Mouse (Mus musculus): ENCODE results near the gene Vmn1r228.

The Vmn1r228 gene

DNA sequence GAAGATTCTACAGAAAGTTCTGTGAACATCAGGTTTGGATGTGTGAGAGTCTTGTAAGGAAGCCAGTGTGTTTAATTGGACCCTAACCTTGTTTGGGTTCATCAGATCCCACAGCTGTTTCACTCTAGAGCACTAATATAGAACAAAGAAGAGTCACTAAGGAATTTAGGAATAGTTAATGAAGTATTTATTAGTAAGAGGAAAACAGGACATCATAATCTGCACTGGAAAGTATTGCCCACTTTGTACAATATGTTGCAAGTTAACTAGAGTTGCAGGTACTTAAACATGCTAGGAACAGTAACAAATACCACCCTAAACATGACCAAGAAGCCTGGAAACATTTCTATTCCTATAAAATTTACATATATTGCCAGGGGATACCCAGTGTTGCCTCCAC, at the start of gene Vmn1r228:
Gene Vmn1r228, minus strand, starts transcription at position 101 of the 400 bp plus-strand sequence.
- no peak for DNase-seq

DNA sequence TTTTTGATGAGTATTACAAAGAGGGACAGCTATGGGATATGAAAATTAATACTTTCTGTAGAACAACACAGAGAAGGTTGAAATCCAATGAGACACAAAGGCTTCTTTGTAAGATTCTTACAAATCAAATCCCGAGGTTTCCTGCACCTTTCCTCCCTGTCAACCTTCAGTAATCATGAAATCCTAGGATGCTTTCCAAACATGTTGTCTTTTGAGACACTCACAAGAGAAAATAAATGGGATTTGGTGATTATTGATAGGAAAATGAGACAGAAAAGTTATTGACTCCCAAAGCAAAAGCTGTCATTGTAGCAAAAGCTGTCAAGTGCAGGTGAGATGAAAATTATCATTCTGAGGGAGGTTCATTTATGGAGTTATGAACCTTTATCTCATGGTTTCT, 25.3 kb upstream of the Vmn1r228 start, which contains the start of gene Vmn1r229:
Gene Vmn1r229, plus strand, starts transcription at position 301 of the 400 bp plus-strand sequence.
- no peak for DNase-seq

DNA sequence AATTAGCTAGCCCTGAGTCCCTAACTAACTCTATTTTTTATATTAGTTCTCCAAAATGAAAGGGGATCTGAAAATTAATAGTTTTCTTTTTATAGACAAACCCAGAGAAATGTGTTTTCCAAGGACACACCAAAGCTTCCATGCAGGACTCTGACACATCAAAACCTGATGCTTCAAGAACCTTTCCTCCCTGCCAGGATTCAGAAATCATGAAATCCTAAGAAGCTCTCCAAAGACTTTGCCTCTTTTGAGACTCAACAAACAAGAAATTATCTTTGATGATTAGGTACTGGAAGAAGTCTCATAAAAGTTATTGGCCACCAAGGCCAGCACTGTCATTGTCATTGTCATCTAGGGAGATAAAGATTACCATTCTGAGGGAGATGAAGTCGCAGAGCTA, 56.4 kb downstream of the Vmn1r228 start, which contains the start of gene Vmn1r227:
Gene Vmn1r227, plus strand, starts transcription at position 301 of the 400 bp plus-strand sequence.
- no peak for DNase-seq

Data from right cerebral cortex, postnatal 25 days (tissue).